In the genomic region with DNA sequence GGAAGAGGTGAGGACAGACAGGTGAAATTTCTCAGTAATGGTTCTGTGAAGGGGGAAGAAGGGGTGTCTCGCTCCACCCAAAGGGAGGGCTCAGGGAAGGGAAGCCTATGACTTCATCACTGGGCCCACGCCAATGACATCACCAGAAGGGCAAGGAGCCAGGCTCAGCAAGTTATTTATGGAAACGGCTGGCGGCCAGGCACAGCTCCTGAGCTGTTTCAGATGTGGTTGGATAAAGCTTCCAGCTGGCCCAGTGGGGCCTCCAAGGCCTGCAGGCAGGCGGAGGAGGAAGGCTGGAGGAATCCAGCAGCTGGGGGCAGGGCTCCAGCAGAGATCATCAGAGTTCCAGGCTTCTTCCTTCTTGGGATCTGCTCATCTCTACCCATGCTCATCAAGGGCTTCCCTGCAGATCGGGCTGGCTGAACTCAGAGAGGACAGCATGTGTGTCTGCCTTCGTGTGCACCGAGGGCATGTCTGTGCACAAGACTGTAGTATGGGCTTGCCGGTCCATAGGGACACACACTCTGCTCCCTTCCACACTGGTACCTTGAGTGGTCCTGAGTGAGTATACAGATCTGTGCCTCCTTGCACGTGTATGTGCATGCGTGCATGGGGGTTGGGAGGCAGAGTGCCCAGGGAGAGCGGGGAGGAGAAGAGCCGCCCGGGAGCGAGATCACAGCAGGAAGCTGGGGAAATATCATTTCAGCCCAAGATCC, we compare ENCODE assay signal across 7 mouse cellular contexts.
DNase-seq lines count a peak whose midpoint lies in the region; ATAC-seq and TF ChIP-seq lines count a peak whose summit lies in the region.

No protein-coding gene starts in this region.

- intact Hi-C loops in gastrocnemius, postnatal 36 days (cut with DNase I), result no loop called here

- ATAC-seq in hindbrain, postnatal 0 days, result peak; percentile 85
- ATAC-seq in stomach, embryonic 15.5 days (ENCODE audit: insufficient read depth, low FRiP score, low read depth), result peak; percentile 93

- H3K36me3 ChIP-seq in hindbrain, postnatal 0 days (ENCODE audit: insufficient read depth, low read length), result no peaks in the 10 kb centered on the region
- no peaks in the 10 kb centered on the region for H3K36me3 ChIP-seq in stomach, embryonic 15.5 days

- WGBS in hindbrain, postnatal 0 days, result 35% methylated on average over 15 of the region's 15 CpGs
- WGBS in stomach, embryonic 15.5 days, result 23% methylated on average over 15 of the region's 15 CpGs

- no peak overlapping the region for H3K9ac ChIP-seq in hindbrain, postnatal 0 days (replicated peaks; ENCODE audit: low read length)
- no peak overlapping the region for H3K9ac ChIP-seq in stomach, embryonic 15.5 days

- no peak overlapping the region for H3K27ac ChIP-seq in hindbrain, postnatal 0 days
- H3K27ac ChIP-seq in stomach, embryonic 15.5 days, result peak overlapping the region; percentile 86

- peak; percentile 95 for DNase-seq in brain, adult 2 months (ENCODE audit: low read depth, low spot score)
- DNase-seq in embryo, embryonic 10 days (ENCODE audit: low spot score), result peak; percentile 61
- DNase-seq in gastrocnemius, postnatal 36 days, result peak; percentile 89 to 97
- peak; percentile 88 for DNase-seq in hindbrain, postnatal 0 days (ENCODE audit: low spot score)
- peak; percentile 85 for DNase-seq in left cerebral cortex, adult 11 months (ENCODE audit: low spot score)
- DNase-seq in lung, postnatal 25 days (ENCODE audit: low spot score), result peak; percentile 90

- peaks cover 11% of the 10 kb centered on the region for H3K4me1 ChIP-seq in hindbrain, postnatal 0 days (ENCODE audit: insufficient read depth, low read length)
- peaks cover 13% of the 10 kb centered on the region for H3K4me1 ChIP-seq in stomach, embryonic 15.5 days

- H3K4me3 ChIP-seq in hindbrain, postnatal 0 days (ENCODE audit: low read length), result no peak overlapping the region
- H3K4me3 ChIP-seq in stomach, embryonic 15.5 days (replicated peaks), result no peak overlapping the region

- H3K4me2 ChIP-seq in hindbrain, postnatal 0 days (ENCODE audit: low read depth, low read length), result no peak overlapping the region
- peak overlapping the region; percentile 39 for H3K4me2 ChIP-seq in stomach, embryonic 15.5 days

- H3K27me3 ChIP-seq in hindbrain, postnatal 0 days (ENCODE audit: insufficient read depth, low read length), result no peaks in the 10 kb centered on the region
- H3K27me3 ChIP-seq in stomach, embryonic 15.5 days (replicated peaks), result no peaks in the 10 kb centered on the region

- no peaks in the 10 kb centered on the region for H3K9me3 ChIP-seq in hindbrain, postnatal 0 days (ENCODE audit: low read length)
- H3K9me3 ChIP-seq in stomach, embryonic 15.5 days, result no peaks in the 10 kb centered on the region

- no peak for TF ChIP-seq CTCF in hindbrain, postnatal 0 days (IDR thresholded peaks at IDR 0.05; ENCODE audit: low read depth)
